Mouse (Mus musculus): ENCODE measurements around the gene Gja6.

Gene Gja6

GRCm38 (mm10) chrX:160906952-160907351, at the start of gene Gja6:
Gene Gja6, minus strand, starts transcription at chrX:160907052.
- no peak for DNase-seq (ENCODE audit: low read depth, low spot score)

- no peak for DNase-seq (ENCODE audit: low read depth, low spot score)
These were observed 42.7 kb upstream of the Gja6 start for GRCm38 (mm10) chrX:160949583-160949982.

GRCm38 (mm10) chrX:160944722-160945121, 37.9 kb upstream of the Gja6 start:
- peak; percentile 56 for DNase-seq (ENCODE audit: low read depth, low spot score)

GRCm38 (mm10) chrX:160935541-160935940, 28.7 kb upstream of the Gja6 start:
- DNase-seq (ENCODE audit: low read depth, low spot score), result no peak

- DNase-seq (ENCODE audit: low read depth, low spot score), result peak; percentile 5
These were observed 23.8 kb upstream of the Gja6 start for GRCm38 (mm10) chrX:160930656-160931055.

GRCm38 (mm10) chrX:160928870-160929269, 22.0 kb upstream of the Gja6 start:
- no peak for DNase-seq (ENCODE audit: low read depth, low spot score)

GRCm38 (mm10) chrX:160919022-160919637, 12.3 kb upstream of the Gja6 start:
- DNase-seq (ENCODE audit: low read depth, low spot score), result no peak

- no peak for DNase-seq (ENCODE audit: low read depth, low spot score)
These were observed 375 bp downstream of the Gja6 start for GRCm38 (mm10) chrX:160906477-160906876.

GRCm38 (mm10) chrX:160905913-160906312, 939 bp downstream of the Gja6 start:
- DNase-seq (ENCODE audit: low read depth, low spot score), result no peak

- no peak for DNase-seq (ENCODE audit: low read depth, low spot score)
These were observed 1.7 kb downstream of the Gja6 start for GRCm38 (mm10) chrX:160905041-160905678.

GRCm38 (mm10) chrX:160901118-160901517, 5.7 kb downstream of the Gja6 start:
- DNase-seq (ENCODE audit: low read depth, low spot score), result no peak

- DNase-seq (ENCODE audit: low read depth, low spot score), result no peak
These were observed 14.8 kb downstream of the Gja6 start for GRCm38 (mm10) chrX:160892077-160892476.

GRCm38 (mm10) chrX:160886301-160886700, 20.6 kb downstream of the Gja6 start:
- no peak for DNase-seq (ENCODE audit: low read depth, low spot score)

- no peak for DNase-seq (ENCODE audit: low read depth, low spot score)
These were observed 40.3 kb downstream of the Gja6 start for GRCm38 (mm10) chrX:160866576-160866975.

GRCm38 (mm10) chrX:160865022-160865421, 41.8 kb downstream of the Gja6 start:
- DNase-seq (ENCODE audit: low read depth, low spot score), result no peak

- DNase-seq (ENCODE audit: low read depth, low spot score), result no peak
These were observed 43.0 kb downstream of the Gja6 start for GRCm38 (mm10) chrX:160863689-160864383.

Data from 3T3-L1 (cell line).